Mouse (Mus musculus) spleen, postnatal 0 days (tissue): ENCODE measurements around the gene Abcb10. TPM values are rescaled to one million over a fixed set of nuclear protein-coding genes. Genes with fewer than 3 reads are reported as not detected.

ENCODE experiments used
- microRNA counts: library from miRNA; unstranded; fragments of <30 nt; microRNA quantifications from one replicate; lab custom pipeline; 2015
- polyA plus RNA-seq: library from polyadenylated mRNA; unstranded; fragments of >200 nt; fragmentation: Nextera tagmentation; extraction: Ambion mirVana; gene quantifications from 2 replicates; pipeline ENCODE4 v1.2.1, GENCODE M21; 2015

Gene Abcb10
- 114 and 131 TPM in 2 replicates for polyA plus RNA-seq

DNA sequence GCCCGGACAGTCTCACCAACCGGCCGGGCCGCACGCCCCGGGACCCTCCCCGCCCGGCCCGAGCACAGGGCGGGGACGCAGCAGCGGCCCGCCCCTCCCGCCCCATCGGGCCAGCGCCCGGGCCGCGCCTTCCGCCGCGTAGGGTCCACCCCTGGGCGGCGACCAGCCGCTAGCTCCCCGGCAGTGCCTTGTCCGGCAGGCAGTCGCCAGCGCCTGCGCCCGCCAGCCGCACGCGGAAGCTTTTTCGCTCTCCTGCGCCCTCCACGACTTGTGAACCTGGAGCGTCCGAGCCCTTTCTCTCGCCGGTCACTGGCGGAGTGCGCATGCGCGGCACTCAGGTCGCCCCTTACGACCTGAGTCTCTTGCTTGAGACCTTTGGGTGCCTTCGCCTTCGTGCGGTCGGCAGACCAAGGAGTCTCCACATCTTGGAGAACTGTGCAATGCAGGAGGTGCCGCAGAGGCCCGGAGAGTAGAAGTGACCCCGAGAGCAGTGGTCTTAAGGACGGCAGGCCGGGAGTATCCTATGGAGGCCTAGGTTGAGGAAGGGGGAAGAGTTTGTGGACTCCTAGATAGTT, at the start of gene Abcb10:
Gene Abcb10, minus strand, starts transcription at position 297 of the 575 bp plus-strand sequence.

DNA sequence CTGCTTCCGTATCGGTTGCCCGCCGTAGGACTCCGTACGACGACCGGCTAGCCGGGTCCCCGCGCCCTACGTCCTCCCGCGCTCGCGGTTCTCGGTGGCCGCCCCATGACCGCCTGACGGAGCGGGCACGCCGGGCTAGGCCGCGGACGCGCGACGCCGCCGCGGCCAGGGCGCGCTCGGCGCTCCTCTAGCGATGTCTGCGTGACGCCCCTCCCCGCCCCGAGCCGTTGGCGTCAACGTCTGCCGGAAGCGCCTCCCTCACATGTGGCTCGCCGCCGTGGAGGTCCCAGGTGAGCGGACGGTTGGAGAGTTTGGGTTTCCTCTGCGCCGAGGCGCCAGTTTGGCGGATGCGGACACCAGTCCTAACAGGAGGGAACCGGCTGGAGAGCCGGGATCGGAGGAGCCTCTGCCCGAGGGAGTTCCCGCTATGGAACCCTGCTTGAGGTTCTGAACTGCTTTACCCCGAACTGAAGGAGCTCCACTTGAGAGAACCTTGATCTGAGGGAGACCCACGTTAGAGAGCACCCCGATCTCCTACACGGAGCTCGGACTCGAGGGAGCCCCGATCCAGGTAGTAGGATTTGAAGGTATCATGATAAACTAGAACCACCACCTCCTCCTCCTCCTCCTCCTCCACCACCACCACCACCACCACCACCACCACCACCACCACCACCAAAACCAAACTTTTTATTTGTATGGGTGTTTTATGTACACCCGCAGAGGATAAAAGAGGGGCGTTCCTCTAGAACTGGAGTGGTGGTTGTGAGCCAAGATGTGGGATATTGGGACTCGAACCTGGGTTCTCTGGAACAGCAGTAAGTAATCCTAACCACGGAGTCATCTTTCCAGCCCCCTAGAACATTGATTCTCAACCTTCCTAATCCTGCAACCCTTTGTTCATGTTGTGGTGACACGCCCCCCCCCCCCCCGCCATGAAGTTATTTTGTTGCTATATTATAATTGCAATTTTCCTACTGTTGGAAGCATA, 38.6 kb upstream of the Abcb10 start, which contains the start of the genes Taf5l and Urb2:
Gene Taf5l, minus strand, starts transcription at position 161 of the 991 bp plus-strand sequence.
Gene Urb2, plus strand, starts transcription at position 272 of the 991 bp plus-strand sequence.

DNA sequence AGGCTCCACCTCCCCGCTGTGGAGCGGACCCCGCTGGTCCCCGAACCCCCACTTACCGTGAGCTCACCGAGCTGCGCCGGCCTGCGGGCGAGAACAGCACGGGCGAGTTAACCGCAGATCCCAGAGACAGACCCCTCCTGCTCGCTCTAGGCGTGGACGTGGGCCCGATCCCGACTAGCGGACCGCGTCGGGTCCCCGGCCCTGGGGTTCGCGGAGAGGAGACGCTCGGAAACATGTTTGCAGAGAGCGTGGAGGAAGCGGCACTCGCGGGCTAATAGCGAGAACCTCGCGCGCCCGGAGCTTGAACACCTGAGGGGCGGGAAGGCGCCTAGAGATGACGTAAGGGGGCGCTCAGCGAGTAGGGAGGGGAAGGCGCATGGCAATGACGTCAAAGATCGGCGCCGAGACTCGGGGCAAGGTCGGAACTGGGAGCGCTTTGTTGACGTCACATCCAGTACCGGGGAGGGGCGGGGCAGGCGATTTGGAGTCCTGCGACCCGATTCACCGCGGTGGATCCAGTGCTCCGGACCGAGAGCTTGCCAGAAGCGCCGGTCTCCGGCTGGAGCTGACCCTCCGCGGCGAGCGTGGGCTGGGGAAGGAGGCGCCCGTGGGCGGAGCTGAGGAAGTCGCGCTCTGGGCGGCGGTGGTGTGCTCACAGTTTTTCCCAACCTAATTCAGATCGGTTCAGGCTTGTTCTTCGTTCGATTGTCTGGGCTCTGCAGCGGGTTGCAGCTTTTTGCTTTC, 33.8 kb downstream of the Abcb10 start, which contains the start of gene Nup133:
Gene Nup133, minus strand, starts transcription at position 324 of the 744 bp plus-strand sequence.

MicroRNAs within 50 kb of the gene (microRNA counts, 519-probe panel; counts per million panel counts)
- 88.3 counts per million for microRNA mmu-miR-1967 (lab: Ali Mortazavi, UCI)

Other genes with a start within 250 kb of the Abcb10 start
- gene Rab4a, start 177.1 kb downstream of the Abcb10 start, polyA plus RNA-seq: 46.9 and 47.4 TPM in 2 replicates
- 3.7 and 4.5 TPM in 2 replicates for gene Ccsap, start 122.9 kb downstream of the Abcb10 start, polyA plus RNA-seq
- gene Acta1, start 88.4 kb downstream of the Abcb10 start, polyA plus RNA-seq: 2.9 and 4.4 TPM in 2 replicates
- gene Nup133, start 33.9 kb downstream of the Abcb10 start, polyA plus RNA-seq: 23.6 and 23.9 TPM in 2 replicates
- gene Taf5l, start 38.3 kb upstream of the Abcb10 start, polyA plus RNA-seq: 27.7 and 27.8 TPM in 2 replicates
- gene Urb2, start 38.4 kb upstream of the Abcb10 start, polyA plus RNA-seq: 2.2 and 2.3 TPM in 2 replicates
- gene Galnt2, start 248.3 kb upstream of the Abcb10 start, polyA plus RNA-seq: 23.3 and 28.1 TPM in 2 replicates